Mouse (Mus musculus): ENCODE results near the gene Ilkap.

Gene Ilkap

GRCm38 (mm10) chr1:91413898-91414594 lies 15.4 kb upstream of the Ilkap start, which contains the start of gene Hes6:
Gene Hes6 (minus strand): TSS chr1:91414038.
- peak; percentile 57 for DNase-seq (ENCODE audit: low read depth)

GRCm38 (mm10) chr1:91413536-91413897 lies 14.9 kb upstream of the Ilkap start:
- no peak for DNase-seq (ENCODE audit: low read depth)

GRCm38 (mm10) chr1:91413030-91413506 lies 14.5 kb upstream of the Ilkap start:
- peak; percentile 94 for DNase-seq (ENCODE audit: low read depth)

GRCm38 (mm10) chr1:91412286-91413029 lies 13.8 kb upstream of the Ilkap start:
- DNase-seq (ENCODE audit: low read depth) = no peak

- no peak for DNase-seq (ENCODE audit: low read depth)
These were observed 13.1 kb upstream of the Ilkap start for GRCm38 (mm10) chr1:91411631-91412285.

- DNase-seq (ENCODE audit: low read depth) = no peak
These were observed 9.2 kb upstream of the Ilkap start for GRCm38 (mm10) chr1:91407819-91408218.

- DNase-seq (ENCODE audit: low read depth) = no peak
These were observed 7.0 kb upstream of the Ilkap start for GRCm38 (mm10) chr1:91405406-91406169.

GRCm38 (mm10) chr1:91404976-91405375 lies 6.4 kb upstream of the Ilkap start:
- DNase-seq (ENCODE audit: low read depth) = no peak

- DNase-seq (ENCODE audit: low read depth) = no peak
These were observed 722 bp downstream of the Ilkap start for GRCm38 (mm10) chr1:91397927-91398259.

- no peak for DNase-seq (ENCODE audit: low read depth)
These were observed 8.2 kb downstream of the Ilkap start for GRCm38 (mm10) chr1:91390369-91390768.

GRCm38 (mm10) chr1:91381091-91381471 lies 17.5 kb downstream of the Ilkap start:
- no peak for DNase-seq (ENCODE audit: low read depth)

GRCm38 (mm10) chr1:91380453-91381090 lies 18.0 kb downstream of the Ilkap start:
- peak; percentile 81 for DNase-seq (ENCODE audit: low read depth)

- no peak for DNase-seq (ENCODE audit: low read depth)
These were observed 25.2 kb downstream of the Ilkap start for GRCm38 (mm10) chr1:91373414-91373835.

- DNase-seq (ENCODE audit: low read depth) = no peak
These were observed 28.6 kb downstream of the Ilkap start for GRCm38 (mm10) chr1:91370055-91370454.

GRCm38 (mm10) chr1:91369408-91369807 lies 29.2 kb downstream of the Ilkap start:
- no peak for DNase-seq (ENCODE audit: low read depth)

- no peak for DNase-seq (ENCODE audit: low read depth)
These were observed 31.3 kb downstream of the Ilkap start for GRCm38 (mm10) chr1:91367295-91367694.

GRCm38 (mm10) chr1:91366215-91367108 lies 32.2 kb downstream of the Ilkap start, which contains the start of gene Erfe:
Gene Erfe (plus strand): TSS chr1:91366430.
- DNase-seq (ENCODE audit: low read depth) = peak; percentile 77

- no peak for DNase-seq (ENCODE audit: low read depth)
These were observed 32.8 kb downstream of the Ilkap start for GRCm38 (mm10) chr1:91365816-91366214.

GRCm38 (mm10) chr1:91364822-91365644 lies 33.6 kb downstream of the Ilkap start:
- no peak for DNase-seq (ENCODE audit: low read depth)

GRCm38 (mm10) chr1:91362113-91362512 lies 36.5 kb downstream of the Ilkap start:
- no peak for DNase-seq (ENCODE audit: low read depth)
